Mouse (Mus musculus): ENCODE measurements around the gene Wdr4.

DNA sequence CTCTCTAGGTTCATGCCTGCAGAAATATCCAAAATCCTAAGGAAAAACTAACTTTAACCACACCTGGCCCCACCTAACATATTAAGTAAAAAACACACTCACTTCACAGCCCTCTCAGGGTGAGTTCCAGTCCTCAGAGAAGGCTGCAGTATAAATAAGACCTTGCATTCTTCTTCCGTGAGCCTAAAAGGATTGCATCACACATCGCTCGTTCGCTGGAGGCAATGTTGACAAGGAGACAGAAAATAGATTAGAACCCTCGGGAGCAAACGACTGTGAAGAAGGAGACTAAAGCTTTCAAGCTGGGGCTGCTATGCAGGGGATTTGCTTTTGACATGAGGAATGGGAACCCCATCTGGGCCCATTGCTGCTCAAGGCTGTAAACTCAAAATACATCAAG lies 23.8 kb upstream of the Wdr4 start:
- no peak for TF ChIP-seq CTCF (IDR thresholded peaks at IDR 0.05; ENCODE audit: low read depth, low read length)
- no peak for TF ChIP-seq POLR2A (IDR thresholded peaks at IDR 0.05; ENCODE audit: borderline replicate concordance, low read depth, low read length)
